Mouse (Mus musculus): ENCODE results near the gene Pnpla1. TPM values are rescaled to one million over a fixed set of nuclear protein-coding genes. Genes with fewer than 3 reads are reported as not detected.

Gene Pnpla1
- polyA plus RNA-seq, 1 experiment from 2014 or later = 0.04 TPM

- Histone ChIP-seq H3K9ac (replicated peaks; ENCODE audit: low read depth) (no peak overlapping the region), H3K4me2 (replicated peaks; ENCODE audit: low read depth, low read length) (no peak overlapping the region), H3K27me3 (replicated peaks; ENCODE audit: insufficient read depth, low read length) (no peaks in the 10 kb centered on the region), H3K4me1 (ENCODE audit: insufficient read depth, low read depth, low read length) (no peaks in the 10 kb centered on the region), H3K27ac (ENCODE audit: low read length) (no peak overlapping the region), H3K4me3 (ENCODE audit: low read depth, low read length) (no peak overlapping the region), H3K9me3 (ENCODE audit: low read length) (no peaks in the 10 kb centered on the region), H3K36me3 (ENCODE audit: insufficient read depth, low read length) (no peaks in the 10 kb centered on the region)
- DNase-seq (ENCODE audit: low spot score) (no peak), ATAC-seq (no peak)
- no peak for TF ChIP-seq CTCF (IDR thresholded peaks at IDR 0.05)
- TF ChIP-seq EP300 (IDR thresholded peaks at IDR 0.05) = no peak
- 42% methylated on average over 6 of the region's 6 CpGs for WGBS
These were observed 63.9 kb downstream of the Pnpla1 start for GRCm38 (mm10) chr17:28922096-28922495.

GRCm38 (mm10) chr17:28924957-28925595 is 66.9 kb downstream of the Pnpla1 start:
- Histone ChIP-seq H3K4me1 (ENCODE audit: insufficient read depth, low read depth, low read length) (no peaks in the 10 kb centered on the region), H3K9ac (replicated peaks; ENCODE audit: low read depth) (no peak overlapping the region), H3K4me3 (ENCODE audit: low read depth, low read length) (no peak overlapping the region), H3K36me3 (ENCODE audit: insufficient read depth, low read length) (no peaks in the 10 kb centered on the region), H3K9me3 (ENCODE audit: low read length) (no peaks in the 10 kb centered on the region), H3K27me3 (replicated peaks; ENCODE audit: insufficient read depth, low read length) (no peaks in the 10 kb centered on the region), H3K27ac (ENCODE audit: low read length) (no peak overlapping the region), H3K4me2 (replicated peaks; ENCODE audit: low read depth, low read length) (no peak overlapping the region)
- ATAC-seq (no peak), DNase-seq (ENCODE audit: low spot score) (no peak)
- TF ChIP-seq CTCF (IDR thresholded peaks at IDR 0.05) (no peak), EP300 (IDR thresholded peaks at IDR 0.05) (no peak)
- 84% methylated on average over 8 of the region's 8 CpGs for WGBS

GRCm38 (mm10) chr17:28926380-28926779 is 68.2 kb downstream of the Pnpla1 start:
- 10% methylated on average over 13 of the region's 13 CpGs for WGBS
- TF ChIP-seq EP300 (IDR thresholded peaks at IDR 0.05) (no peak), CTCF (IDR thresholded peaks at IDR 0.05) (peak; percentile 94)
- ATAC-seq (no peak), DNase-seq (ENCODE audit: low spot score) (peak; percentile 76)
- H3K4me1 ChIP-seq (ENCODE audit: insufficient read depth, low read depth, low read length) = no peaks in the 10 kb centered on the region
- no peak overlapping the region for H3K4me3 ChIP-seq (ENCODE audit: low read depth, low read length)
- no peak overlapping the region for H3K27ac ChIP-seq (ENCODE audit: low read length)
- H3K27me3 ChIP-seq (replicated peaks; ENCODE audit: insufficient read depth, low read length) = no peaks in the 10 kb centered on the region
- H3K9ac ChIP-seq (replicated peaks; ENCODE audit: low read depth) = no peak overlapping the region
- H3K4me2 ChIP-seq (replicated peaks; ENCODE audit: low read depth, low read length) = no peak overlapping the region
- no peaks in the 10 kb centered on the region for H3K36me3 ChIP-seq (ENCODE audit: insufficient read depth, low read length)
- no peaks in the 10 kb centered on the region for H3K9me3 ChIP-seq (ENCODE audit: low read length)

- no peak overlapping the region for H3K4me2 ChIP-seq (replicated peaks; ENCODE audit: low read depth, low read length)
- DNase-seq (ENCODE audit: low spot score) (peak; percentile 86), ATAC-seq (peak; percentile 16; the same call in 1 of the 2 replicates)
- TF ChIP-seq EP300 (IDR thresholded peaks at IDR 0.05) (no peak), CTCF (IDR thresholded peaks at IDR 0.05) (peak; percentile 90)
- H3K27me3 ChIP-seq (replicated peaks; ENCODE audit: insufficient read depth, low read length) = no peaks in the 10 kb centered on the region
- H3K9me3 ChIP-seq (ENCODE audit: low read length) = no peaks in the 10 kb centered on the region
- H3K36me3 ChIP-seq (ENCODE audit: insufficient read depth, low read length) = no peaks in the 10 kb centered on the region
- H3K4me1 ChIP-seq (ENCODE audit: insufficient read depth, low read depth, low read length) = no peaks in the 10 kb centered on the region
- no peak overlapping the region for H3K9ac ChIP-seq (replicated peaks; ENCODE audit: low read depth)
- no peak overlapping the region for H3K4me3 ChIP-seq (ENCODE audit: low read depth, low read length)
- WGBS = 37% methylated on average over 15 of the region's 15 CpGs
- H3K27ac ChIP-seq (ENCODE audit: low read length) = no peak overlapping the region
These were observed 68.8 kb downstream of the Pnpla1 start for GRCm38 (mm10) chr17:28926866-28927635.

GRCm38 (mm10) chr17:28928004-28928403 is 69.8 kb downstream of the Pnpla1 start:
- DNase-seq (ENCODE audit: low spot score) (peak; percentile 42), ATAC-seq (no peak)
- H3K4me2 ChIP-seq (replicated peaks; ENCODE audit: low read depth, low read length) = no peak overlapping the region
- H3K9ac ChIP-seq (replicated peaks; ENCODE audit: low read depth) = no peak overlapping the region
- H3K36me3 ChIP-seq (ENCODE audit: insufficient read depth, low read length) = no peaks in the 10 kb centered on the region
- H3K27me3 ChIP-seq (replicated peaks; ENCODE audit: insufficient read depth, low read length) = no peaks in the 10 kb centered on the region
- no peak overlapping the region for H3K27ac ChIP-seq (ENCODE audit: low read length)
- 59% methylated on average over 9 of the region's 9 CpGs for WGBS
- TF ChIP-seq EP300 (IDR thresholded peaks at IDR 0.05) (no peak), CTCF (IDR thresholded peaks at IDR 0.05) (no peak)
- no peaks in the 10 kb centered on the region for H3K4me1 ChIP-seq (ENCODE audit: insufficient read depth, low read depth, low read length)
- no peaks in the 10 kb centered on the region for H3K9me3 ChIP-seq (ENCODE audit: low read length)
- H3K4me3 ChIP-seq (ENCODE audit: low read depth, low read length) = no peak overlapping the region

GRCm38 (mm10) chr17:28929369-28929768 is 71.2 kb downstream of the Pnpla1 start:
- Histone ChIP-seq H3K27ac (ENCODE audit: low read length) (no peak overlapping the region), H3K36me3 (ENCODE audit: insufficient read depth, low read length) (no peaks in the 10 kb centered on the region), H3K9me3 (ENCODE audit: low read length) (no peaks in the 10 kb centered on the region), H3K27me3 (replicated peaks; ENCODE audit: insufficient read depth, low read length) (no peaks in the 10 kb centered on the region), H3K4me1 (ENCODE audit: insufficient read depth, low read depth, low read length) (no peaks in the 10 kb centered on the region), H3K9ac (replicated peaks; ENCODE audit: low read depth) (no peak overlapping the region), H3K4me3 (ENCODE audit: low read depth, low read length) (no peak overlapping the region), H3K4me2 (replicated peaks; ENCODE audit: low read depth, low read length) (no peak overlapping the region)
- TF ChIP-seq CTCF (IDR thresholded peaks at IDR 0.05) (no peak), EP300 (IDR thresholded peaks at IDR 0.05) (no peak)
- ATAC-seq (no peak), DNase-seq (ENCODE audit: low spot score) (no peak)
- 84% methylated on average over 4 of the region's 4 CpGs for WGBS

Measured in lung, postnatal 0 days (tissue).